In genomic region chr2:35317604-35318003, GRCm38 (mm10) we compare ENCODE assay signal across 26 mouse cellular contexts. TPM values are rescaled to one million over a fixed set of nuclear protein-coding genes. Genes with fewer than 3 reads are reported as not detected.
A peak's percentile ranks its signal among the peaks of the same experiment; 100 is the strongest.
DNase-seq lines count a peak whose midpoint lies in the region; ATAC-seq and TF ChIP-seq lines count a peak whose summit lies in the region.
"Had no signal": no experiment of that assay in that cellular context is flagged by ENCODE, and none has a peak within 500 bp of the region (broad histone marks: within the 10 kb centered on the region; RNA-seq: fewer than 3 reads in every experiment).

No protein-coding gene starts in this region.

- 40% methylated on average over 4 of the region's 4 CpGs for WGBS in heart, embryonic 15.5 days
- WGBS in liver, embryonic 16.5 days (ENCODE audit: insufficient replicate concordance) = 14% methylated on average over 4 of the region's 4 CpGs
- WGBS in lung, adult 2 months = 74% methylated on average over 4 of the region's 4 CpGs

- ATAC-seq in heart, embryonic 15.5 days (replicated peaks; ENCODE audit: insufficient number of reproducible peaks, insufficient read depth, low FRiP score, low read depth) = 0 out of 2 replicates have a peak, but pooled peaks have one; percentile 33
- ATAC-seq in liver, embryonic 16.5 days (ENCODE audit: low read depth) = peak; percentile 82
- ATAC-seq: activated CD4-positive, CD25-positive, alpha-beta regulatory T cell, adult 4 months; Patski had no signal

- H3K9me3 ChIP-seq in heart, embryonic 15.5 days (replicated peaks) = no peaks in the 10 kb centered on the region
- no peaks in the 10 kb centered on the region for H3K9me3 ChIP-seq in erythroblast, embryonic 14.5 days (ENCODE audit: control insufficient read depth, low read length)
- no peaks in the 10 kb centered on the region for H3K9me3 ChIP-seq in liver, embryonic 16.5 days (replicated peaks; ENCODE audit: control insufficient read depth, low read length)
- H3K9me3 ChIP-seq: embryonic facial prominence, embryonic 13.5 days; hindbrain, embryonic 12.5 days; midbrain, embryonic 12.5 days; neural tube, embryonic 15.5 days had no signal

- no peak for TF ChIP-seq POLR2A in lung, adult 2 months (IDR thresholded peaks at IDR 0.05; ENCODE audit: borderline replicate concordance, extremely low read depth, low read depth, low read length)

- H3K4me3 ChIP-seq in heart, embryonic 15.5 days = no peak overlapping the region
- peak overlapping the region; percentile 33 for H3K4me3 ChIP-seq in erythroblast, embryonic 14.5 days (replicated peaks)
- H3K4me3 ChIP-seq in liver, embryonic 16.5 days (ENCODE audit: low read depth, low read length) = no peak overlapping the region; the same call in 1 of the 2 replicates
- no peak overlapping the region for H3K4me3 ChIP-seq in lung, adult 2 months (replicated peaks; ENCODE audit: extremely low read depth, low read depth, low read length)
- H3K4me3 ChIP-seq: embryonic facial prominence, embryonic 13.5 days; hindbrain, embryonic 12.5 days; midbrain, embryonic 12.5 days; neural tube, embryonic 15.5 days had no signal

- H3K27ac ChIP-seq in heart, embryonic 15.5 days = peak overlapping the region; percentile 42
- H3K27ac ChIP-seq in liver, embryonic 16.5 days (ENCODE audit: low read length) = peak overlapping the region; percentile 82
- H3K27ac ChIP-seq: embryonic facial prominence, embryonic 13.5 days; hindbrain, embryonic 12.5 days; midbrain, embryonic 12.5 days; neural tube, embryonic 15.5 days had no signal

- TF ChIP-seq CTCF in lung, adult 2 months (IDR thresholded peaks at IDR 0.05; ENCODE audit: insufficient read depth, low read length) = no peak

- H3K9ac ChIP-seq in heart, embryonic 15.5 days = no peak overlapping the region
- H3K9ac ChIP-seq in liver, embryonic 16.5 days (ENCODE audit: low read depth, low read length) = no peak overlapping the region
- H3K9ac ChIP-seq: embryonic facial prominence, embryonic 13.5 days; hindbrain, embryonic 12.5 days; midbrain, embryonic 12.5 days; neural tube, embryonic 15.5 days had no signal

- no peak for DNase-seq in heart, adult 11 months
- DNase-seq in c-Kit-positive CD71-positive TER-119-negative erythroid progenitor cells, embryonic 14.5 days (ENCODE audit: low read depth) = peak; percentile 57
- DNase-seq in lung, adult 2 months = no peak
- no peak for DNase-seq in layer of hippocampus, adult 18-20 months (ENCODE audit: low spot score in 2 of 2)
- DNase-seq: adrenal gland, postnatal 25 days; cerebellum, adult 8-10 months; gastrocnemius, postnatal 25 days; kidney, adult 9 months; kidney, postnatal 4 days; layer of hippocampus, postnatal 36 days; right cerebral cortex, postnatal 4 days; thymus, adult 18-20 months had no signal

- no peaks in the 10 kb centered on the region for H3K27me3 ChIP-seq in heart, embryonic 15.5 days
- H3K27me3 ChIP-seq in erythroblast, embryonic 14.5 days (ENCODE audit: control insufficient read depth) = no peaks in the 10 kb centered on the region
- no peaks in the 10 kb centered on the region for H3K27me3 ChIP-seq in liver, embryonic 16.5 days (ENCODE audit: control insufficient read depth, insufficient read depth, low read depth, low read length)
- H3K27me3 ChIP-seq: embryonic facial prominence, embryonic 13.5 days; hindbrain, embryonic 12.5 days; neural tube, embryonic 15.5 days; Patski had no signal

- H3K4me2 ChIP-seq in heart, embryonic 15.5 days = peak overlapping the region; percentile 22; the same call in 1 of the 2 replicates
- peak overlapping the region; percentile 41 for H3K4me2 ChIP-seq in liver, embryonic 16.5 days (ENCODE audit: low read depth, low read length)
- H3K4me2 ChIP-seq: embryonic facial prominence, embryonic 13.5 days; hindbrain, embryonic 12.5 days; midbrain, embryonic 12.5 days; neural tube, embryonic 15.5 days had no signal

- peaks cover 28% of the 10 kb centered on the region for H3K4me1 ChIP-seq in heart, embryonic 15.5 days (replicated peaks)
- H3K4me1 ChIP-seq in erythroblast, embryonic 14.5 days (ENCODE audit: control insufficient read depth) = peaks cover 70% of the 10 kb centered on the region
- peaks cover 51% of the 10 kb centered on the region for H3K4me1 ChIP-seq in liver, embryonic 16.5 days (ENCODE audit: control insufficient read depth, low read depth, low read length)
- peaks cover 5% of the 10 kb centered on the region; the same call in 1 of the 2 replicates for H3K4me1 ChIP-seq in lung, adult 2 months (ENCODE audit: control insufficient read depth, insufficient read depth, low read length)

- H3K36me3 ChIP-seq in heart, embryonic 15.5 days = peaks cover 21% of the 10 kb centered on the region
- H3K36me3 ChIP-seq in erythroblast, embryonic 14.5 days (ENCODE audit: control insufficient read depth) = peaks cover 100% of the 10 kb centered on the region
- H3K36me3 ChIP-seq in liver, embryonic 16.5 days (ENCODE audit: control insufficient read depth, insufficient read depth) = peaks cover 90% of the 10 kb centered on the region
- H3K36me3 ChIP-seq: hindbrain, embryonic 12.5 days; midbrain, embryonic 12.5 days; neural tube, embryonic 15.5 days had no signal

RNA-seq across cellular contexts. Expression of gene Stom, which starts 19.2 kb away (rescaled TPM):
- 52.2 and 65.6 TPM in 2 replicates for polyA plus RNA-seq in heart, embryonic 15.5 days (2015; fragmentation: Nextera tagmentation; extraction: Ambion mirVana)
- 29.1 and 34.6 TPM in 2 replicates for polyA plus RNA-seq in erythroblast, embryonic 14.5 days (2012)
- 181 and 189 TPM in 2 replicates for polyA plus RNA-seq in liver, embryonic 16.5 days (2015; fragmentation: Nextera tagmentation; extraction: Ambion mirVana)
- 45.1 and 69.5 TPM in 2 replicates for polyA plus RNA-seq in lung, adult 2 months (2012; rRNA removed)
- total RNA-seq in layer of hippocampus, adult 18-20 months (2021) = 10 to 100 TPM in 1 of 2 experiments, 1 to 10 TPM in 1; 8.3 to 10.2 TPM

RNA-seq across cellular contexts. Expression of gene 4930568D16Rik, which starts 49.9 kb away (rescaled TPM):
- polyA plus RNA-seq in heart, embryonic 15.5 days (2015; fragmentation: Nextera tagmentation; extraction: Ambion mirVana) = not detected in 2 replicates
- polyA plus RNA-seq in erythroblast, embryonic 14.5 days (2012) = not detected in 2 replicates
- not detected in 2 replicates for polyA plus RNA-seq in liver, embryonic 16.5 days (2015; fragmentation: Nextera tagmentation; extraction: Ambion mirVana)
- not detected in 2 replicates for polyA plus RNA-seq in lung, adult 2 months (2012; rRNA removed)
- not detected for total RNA-seq in layer of hippocampus, adult 18-20 months (2021)
- total RNA-seq: adrenal gland, postnatal 25 days; gastrocnemius, postnatal 25 days; layer of hippocampus, postnatal 36 days; left cerebral cortex, postnatal 36 days; liver, adult 2 months had no signal
- polyA plus RNA-seq: activated CD4-positive, CD25-positive, alpha-beta regulatory T cell, adult 4 months; C2C12; embryonic facial prominence, embryonic 13.5 days; forebrain, embryonic 11.5 days; hindbrain, embryonic 12.5 days; intestine, embryonic 14.5 days; liver, adult 2 months; midbrain, embryonic 12.5 days; neural tube, embryonic 15.5 days; Patski had no signal
